Mouse (Mus musculus) forebrain, embryonic 14.5 days (tissue): ENCODE measurements at regions not wholly inside any gene's neighbourhood (a gene's known extent, or its start where the extent isn't known, plus 50 kb on each side); places are given as distances from the start of the nearest gene placed in this dataset.

Source experiments
- ATAC-seq: fragments of 200-750 bp; cut with Nextera tagmentation; 2 replicates; pipeline ENCODE4 v1.8.0; 2017; ENCODE audit warnings: mild to moderate bottlenecking, moderate library complexity
- DNase-seq: peaks from one replicate; pipeline ENCODE4 v3.0.0-alpha.2; 2015; ENCODE audit warnings: low spot score
- H3K27ac ChIP-seq: fragments of 300-500 bp; sonication (generic); 2 replicates; pipeline ENCODE4 v1.5.1; 2014; ENCODE audit warnings: low read depth, mild to moderate bottlenecking, control low read depth, low read length, moderate library complexity
- H3K27me3 ChIP-seq: fragments of 300-500 bp; sonication (generic); replicated peaks from 2 replicates; pipeline ENCODE4 v1.6.1; 2014; ENCODE audit warnings: low read length, control low read depth, mixed read lengths; ENCODE audit not compliant: control insufficient read depth, insufficient read depth
- H3K36me3 ChIP-seq: fragments of 300-500 bp; sonication (generic); 2 replicates; pipeline ENCODE4 v1.6.1; 2014; ENCODE audit warnings: low read length, control low read depth; ENCODE audit not compliant: control insufficient read depth, insufficient read depth
- H3K4me1 ChIP-seq: fragments of 300-500 bp; sonication (generic); 2 replicates; pipeline ENCODE4 v1.6.1; 2014; ENCODE audit warnings: antibody characterized with exemption, low read length, control low read depth; ENCODE audit not compliant: control insufficient read depth, insufficient read depth
- H3K4me2 ChIP-seq: fragments of 300-500 bp; sonication (generic); 2 replicates; pipeline ENCODE4 v1.6.1; 2014; ENCODE audit warnings: mild to moderate bottlenecking, control low read depth, low read length
- H3K4me3 ChIP-seq: fragments of 300-500 bp; sonication (generic); 2 replicates; pipeline ENCODE4 v1.5.1; 2014; ENCODE audit warnings: low read depth, low read length, control low read depth
- H3K9ac ChIP-seq: fragments of 300-500 bp; sonication (generic); 2 replicates; pipeline ENCODE4 v1.6.1; 2014; ENCODE audit warnings: mild to moderate bottlenecking, low read length, control low read depth, moderate library complexity
- H3K9me3 ChIP-seq: fragments of 300-500 bp; sonication (generic); replicated peaks from 2 replicates; pipeline ENCODE4 v1.6.1; 2016; ENCODE audit warnings: low read length, control low read depth, mixed read lengths; ENCODE audit not compliant: control insufficient read depth
- WGBS: fragments of 180-500 bp; shearing (Covaris S2); extraction: QIAGEN DNeasy Blood & Tissue Kit; methylation state at CpG from one replicate; pipeline ENCODE4 v1.1.7; 2014; 5-methylcytosine and 5-hydroxymethylcytosine counted together

GRCm38 (mm10) chr9:122592820-122593615 lies 154.1 kb upstream of the Topaz1 start:
- peaks cover 17% of the 10 kb centered on the region for H3K4me1 ChIP-seq
- peak; percentile 74 for DNase-seq

GRCm38 (mm10) chr9:122595120-122595943 lies 151.8 kb upstream of the Topaz1 start:
- no peaks in the 10 kb centered on the region for H3K36me3 ChIP-seq
- 3% methylated on average over 30 of the region's 31 CpGs for WGBS
- H3K4me3 ChIP-seq: peak overlapping the region; percentile 31
- peak overlapping the region; percentile 60 for H3K4me2 ChIP-seq
- ATAC-seq (peak; percentile 59), DNase-seq (peak; percentile 33)
- H3K9me3 ChIP-seq: no peaks in the 10 kb centered on the region
- H3K4me1 ChIP-seq: peaks cover 17% of the 10 kb centered on the region
- 0 out of 2 replicates have a peak overlapping the region, but pooled peaks have one; percentile 9 for H3K27ac ChIP-seq
- peak overlapping the region; percentile 52 for H3K9ac ChIP-seq
- H3K27me3 ChIP-seq: 0 out of 2 replicates have a peak, but pooled peaks cover 5% of the 10 kb centered on the region

More at GRCm38 (mm10) chr9:122592820-122593615, 154.1 kb upstream of the Topaz1 start:
- Histone ChIP-seq H3K4me3 (no peak overlapping the region), H3K36me3 (no peaks in the 10 kb centered on the region), H3K4me2 (peak overlapping the region; percentile 20; the same call in 1 of the 2 replicates), H3K9me3 (no peaks in the 10 kb centered on the region), H3K9ac (peak overlapping the region; percentile 25; the same call in 1 of the 2 replicates), H3K27me3 (0 out of 2 replicates have a peak, but pooled peaks cover 5% of the 10 kb centered on the region), H3K27ac (peak overlapping the region; percentile 53; the same call in 1 of the 2 replicates)
- 11% methylated on average over 7 of the region's 7 CpGs for WGBS
- peak; percentile 88 for ATAC-seq

- Histone ChIP-seq H3K9ac (no peak overlapping the region), H3K27me3 (no peaks in the 10 kb centered on the region), H3K9me3 (no peaks in the 10 kb centered on the region), H3K36me3 (no peaks in the 10 kb centered on the region), H3K27ac (no peak overlapping the region), H3K4me2 (no peak overlapping the region), H3K4me3 (no peak overlapping the region), H3K4me1 (no peaks in the 10 kb centered on the region)
- WGBS: 81% methylated on average over 2 of the region's 2 CpGs
- no peak for ATAC-seq
- DNase-seq: no peak
These were observed 144.0 kb upstream of the Topaz1 start for GRCm38 (mm10) chr9:122603106-122603505.

GRCm38 (mm10) chr9:122609616-122610015 lies 137.5 kb upstream of the Topaz1 start:
- no peak for ATAC-seq
- H3K36me3 ChIP-seq: no peaks in the 10 kb centered on the region
- WGBS: 86% methylated on average over 5 of the region's 5 CpGs
- H3K27ac ChIP-seq: no peak overlapping the region
- H3K4me2 ChIP-seq: no peak overlapping the region
- H3K27me3 ChIP-seq: no peaks in the 10 kb centered on the region
- DNase-seq: no peak
- H3K9ac ChIP-seq: no peak overlapping the region
- no peak overlapping the region for H3K4me3 ChIP-seq
- no peaks in the 10 kb centered on the region for H3K4me1 ChIP-seq
- H3K9me3 ChIP-seq: no peaks in the 10 kb centered on the region

GRCm38 (mm10) chr9:122610918-122611317 lies 136.2 kb upstream of the Topaz1 start:
- no peak overlapping the region for H3K4me2 ChIP-seq
- no peak overlapping the region for H3K4me3 ChIP-seq
- H3K9ac ChIP-seq: no peak overlapping the region
- H3K4me1 ChIP-seq: no peaks in the 10 kb centered on the region
- no peaks in the 10 kb centered on the region for H3K27me3 ChIP-seq
- DNase-seq (no peak), ATAC-seq (no peak)
- no peaks in the 10 kb centered on the region for H3K9me3 ChIP-seq
- no peaks in the 10 kb centered on the region for H3K36me3 ChIP-seq
- 91% methylated on average over 10 of the region's 10 CpGs for WGBS
- no peak overlapping the region for H3K27ac ChIP-seq

- ATAC-seq (no peak; the same call in 1 of the 2 replicates), DNase-seq (no peak)
- Histone ChIP-seq H3K4me2 (no peak overlapping the region), H3K9me3 (no peaks in the 10 kb centered on the region), H3K27ac (no peak overlapping the region), H3K27me3 (no peaks in the 10 kb centered on the region), H3K4me3 (no peak overlapping the region), H3K36me3 (no peaks in the 10 kb centered on the region), H3K9ac (no peak overlapping the region), H3K4me1 (no peaks in the 10 kb centered on the region)
- 12% methylated on average over 5 of the region's 5 CpGs for WGBS
These were observed 132.4 kb upstream of the Topaz1 start for GRCm38 (mm10) chr9:122614579-122615252.

GRCm38 (mm10) chr9:122615351-122615750 lies 131.8 kb upstream of the Topaz1 start:
- Histone ChIP-seq H3K9me3 (no peaks in the 10 kb centered on the region), H3K4me1 (no peaks in the 10 kb centered on the region), H3K36me3 (no peaks in the 10 kb centered on the region), H3K4me2 (no peak overlapping the region), H3K27ac (no peak overlapping the region), H3K27me3 (no peaks in the 10 kb centered on the region), H3K9ac (no peak overlapping the region), H3K4me3 (no peak overlapping the region)
- ATAC-seq (no peak; the same call in 1 of the 2 replicates), DNase-seq (no peak)
- WGBS: 14% methylated on average over 4 of the region's 4 CpGs

GRCm38 (mm10) chr9:122617793-122618192 lies 129.4 kb upstream of the Topaz1 start:
- H3K9me3 ChIP-seq: no peaks in the 10 kb centered on the region
- no peaks in the 10 kb centered on the region for H3K36me3 ChIP-seq
- 48% methylated on average over 3 of the region's 3 CpGs for WGBS
- H3K27me3 ChIP-seq: no peaks in the 10 kb centered on the region; the same call in 1 of the 2 replicates
- no peak overlapping the region for H3K27ac ChIP-seq
- H3K4me2 ChIP-seq: no peak overlapping the region
- H3K4me3 ChIP-seq: no peak overlapping the region
- DNase-seq: no peak
- H3K4me1 ChIP-seq: no peaks in the 10 kb centered on the region
- ATAC-seq: no peak
- H3K9ac ChIP-seq: no peak overlapping the region
